Mouse (Mus musculus): ENCODE data around the gene Afg3l1.
A peak's percentile ranks its signal among the peaks of the same experiment; 100 is the strongest.
"Not testable (repeated sequence)": the region's sequence is repeated elsewhere in the genome, so short reads cannot be mapped to it uniquely, and the experiment has no call there.

Afg3l1 gene

DNA sequence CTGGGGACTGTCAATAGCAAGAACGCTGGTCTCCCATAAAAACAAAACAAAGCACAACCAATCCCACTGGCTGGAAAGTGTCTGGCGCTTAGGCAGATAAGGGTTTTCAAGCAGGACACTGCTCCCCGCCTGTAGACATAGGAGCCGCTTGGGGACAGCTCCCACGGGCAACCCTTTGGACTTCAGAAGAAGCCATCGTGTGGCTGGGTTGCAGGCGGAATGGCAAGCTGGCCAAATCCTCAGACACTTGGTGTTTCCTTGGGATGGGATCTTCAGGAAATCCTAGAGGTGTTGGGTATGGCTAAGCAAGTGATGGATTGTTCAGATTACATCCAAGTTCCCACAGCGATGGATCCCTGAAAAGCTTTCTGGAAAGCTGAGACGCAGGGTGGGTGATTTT, 36.4 kb downstream of the Afg3l1 start:
- no peak for ATAC-seq (ENCODE audit: insufficient number of reproducible peaks, low FRiP score, low TSS enrichment)

- no peak for ATAC-seq (ENCODE audit: insufficient number of reproducible peaks, low FRiP score, low TSS enrichment)
Measured at GRCm38 (mm10) chr8:123514781-123515539, 37.3 kb downstream of the Afg3l1 start, which contains the start of gene Dbndd1. Dbndd1 (minus strand) TSS chr8:123515463.

GRCm38 (mm10) chr8:123515540-123515897, 37.8 kb downstream of the Afg3l1 start:
- no peak for ATAC-seq (ENCODE audit: insufficient number of reproducible peaks, low FRiP score, low TSS enrichment)

DNA sequence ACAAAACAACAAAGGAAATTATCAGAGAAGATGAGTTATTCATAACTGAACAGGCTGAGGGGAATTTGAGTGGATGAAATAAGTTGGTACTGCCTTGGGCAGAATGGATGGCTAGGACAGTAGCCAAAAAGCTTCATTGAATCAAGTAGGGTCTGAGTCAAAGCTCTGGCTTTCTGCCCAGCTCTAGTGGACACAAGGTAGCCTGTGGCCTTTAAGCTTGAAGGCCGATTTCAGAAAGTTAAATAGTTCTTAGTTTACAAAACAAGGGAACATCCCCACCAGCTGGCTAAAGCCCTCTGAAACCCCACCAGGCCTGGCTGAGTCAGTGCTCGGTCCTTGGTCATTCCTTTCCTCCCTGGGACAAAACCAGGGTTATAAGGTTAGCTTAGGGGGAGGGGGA, 38.9 kb downstream of the Afg3l1 start:
- ATAC-seq (ENCODE audit: insufficient number of reproducible peaks, low FRiP score, low TSS enrichment), result no peak

DNA sequence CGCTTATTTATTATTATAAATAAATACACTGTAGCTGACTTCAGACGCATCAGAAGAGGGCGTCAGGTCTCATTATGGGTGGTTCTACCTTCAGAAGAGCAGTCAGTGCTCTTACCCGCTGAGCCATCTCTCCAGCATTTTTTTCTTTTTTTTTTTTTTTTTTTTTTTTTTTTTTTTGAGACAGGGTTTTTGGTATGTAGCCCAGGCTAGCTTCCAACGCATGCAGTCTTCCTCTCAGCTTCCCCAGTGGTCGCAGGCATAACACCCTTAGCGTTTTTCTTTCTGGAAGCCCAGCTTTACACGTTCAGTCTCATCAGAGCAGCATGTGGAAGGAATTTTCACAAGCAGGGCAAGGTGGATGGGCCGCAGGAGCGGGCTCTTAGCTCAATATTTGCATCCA, 40.5 kb downstream of the Afg3l1 start:
- ATAC-seq (ENCODE audit: insufficient number of reproducible peaks, low FRiP score, low TSS enrichment), result no peak

DNA sequence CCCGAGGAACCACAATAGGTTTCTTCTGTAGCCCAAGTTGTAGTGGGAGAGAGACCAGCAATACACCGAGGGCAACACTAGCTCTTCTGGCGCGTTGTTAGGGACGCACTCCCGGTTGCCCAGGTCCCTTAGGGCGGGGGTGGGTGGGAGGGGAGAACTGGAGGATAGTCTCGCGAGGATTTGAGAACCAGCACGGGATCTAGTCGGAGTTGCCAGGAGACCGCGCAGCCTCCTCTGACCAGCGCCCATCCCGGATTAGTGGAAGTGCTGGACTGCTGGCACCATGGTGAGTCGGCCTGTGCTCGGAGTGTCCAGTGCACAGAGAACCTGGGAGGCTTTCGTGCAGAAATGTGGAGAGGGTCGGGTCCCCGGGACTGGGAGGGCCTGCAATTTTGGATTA, 41.0 kb downstream of the Afg3l1 start, which contains the start of gene Gas8:
TSS of gene Gas8 (plus strand) at position 168 of the 400 bp plus-strand sequence.
- ATAC-seq (ENCODE audit: insufficient number of reproducible peaks, low FRiP score, low TSS enrichment), result peak; percentile 83

DNA sequence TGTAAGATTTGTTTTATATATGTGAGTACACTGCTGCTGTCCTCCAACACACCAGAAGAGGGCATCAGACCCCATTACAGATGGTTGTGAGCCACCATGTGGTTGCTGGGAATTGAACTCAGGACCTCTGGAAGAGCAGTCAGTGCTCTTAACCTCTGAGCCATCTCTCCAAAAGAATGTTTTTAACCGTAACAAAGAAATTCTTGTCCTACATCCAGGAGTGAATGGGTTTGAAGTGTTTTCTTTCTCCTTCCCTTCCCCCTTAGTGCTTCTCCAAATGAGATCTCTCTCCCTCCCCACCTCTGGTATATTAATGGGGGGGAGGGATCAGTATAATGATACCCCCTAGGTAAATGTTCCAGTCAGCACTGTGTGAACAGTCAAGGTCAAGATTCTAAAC, 42.3 kb downstream of the Afg3l1 start:
- ATAC-seq (ENCODE audit: insufficient number of reproducible peaks, low FRiP score, low TSS enrichment), result not testable (repeated sequence)

- no peak for ATAC-seq (ENCODE audit: insufficient number of reproducible peaks, low FRiP score, low TSS enrichment)
Measured at GRCm38 (mm10) chr8:123527720-123528489, 50.2 kb downstream of the Afg3l1 start.

- ATAC-seq (ENCODE audit: insufficient number of reproducible peaks, low FRiP score, low TSS enrichment), result no peak
Measured at GRCm38 (mm10) chr8:123536242-123536989, 58.7 kb downstream of the Afg3l1 start.

DNA sequence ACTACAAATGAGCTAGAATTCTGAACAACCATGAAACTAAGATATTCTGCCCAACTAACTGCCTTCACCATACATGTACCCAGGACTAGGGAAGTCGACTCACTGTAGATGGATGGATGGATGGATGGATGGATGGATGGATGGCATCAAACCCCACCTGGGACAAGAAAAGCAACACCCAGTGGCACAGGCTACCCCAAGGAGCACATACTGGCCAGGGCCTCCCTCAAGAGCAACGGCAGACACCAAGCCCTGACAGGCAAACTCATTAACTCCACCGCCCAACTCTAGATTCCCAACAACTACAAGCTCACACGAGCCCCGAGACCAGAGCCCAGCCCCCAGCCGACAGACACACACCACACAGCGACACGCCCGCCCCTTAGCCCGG, 59.3 kb downstream of the Afg3l1 start:
- ATAC-seq (ENCODE audit: insufficient number of reproducible peaks, low FRiP score, low TSS enrichment), result no peak

DNA sequence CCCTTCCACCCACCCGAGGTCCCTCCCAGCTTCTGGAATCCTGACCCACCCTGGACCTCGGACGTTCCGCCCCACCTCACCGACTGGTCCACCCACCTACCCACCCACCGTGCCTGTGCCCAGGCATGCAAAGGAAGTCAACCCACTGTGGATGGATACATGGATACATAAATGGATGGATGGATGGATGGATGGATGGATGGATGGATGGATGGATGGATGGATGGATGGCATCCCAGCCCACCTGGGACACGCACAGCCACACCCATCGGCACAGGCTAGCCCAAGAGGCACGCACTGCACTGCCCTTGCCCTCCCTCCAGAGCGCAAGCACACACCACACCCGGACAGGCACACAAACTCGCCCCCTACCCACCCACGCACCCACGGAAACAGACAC, 59.9 kb downstream of the Afg3l1 start:
- not testable (repeated sequence) for ATAC-seq (ENCODE audit: insufficient number of reproducible peaks, low FRiP score, low TSS enrichment)

Data from cerebellum, adult (tissue).